Mouse (Mus musculus): Measurements from ENCODE around the gene Clba1. TPM values are rescaled to one million over a fixed set of nuclear protein-coding genes. Genes with fewer than 3 reads are reported as not detected.

Gene Clba1
- under 1 TPM; 0.31 to 0.64 TPM for total RNA-seq (2021)
- long read RNA-seq, experiment 1, partial matches to known transcripts: 0 of 1 reads
- long read RNA-seq, experiment 1, other reads (novel, unspliced or antisense): 0 of 1 reads
- long read RNA-seq, experiment 2, partial matches to known transcripts: 0 of 1 reads
- long read RNA-seq, experiment 2, other reads (novel, unspliced or antisense): 1 of 1 reads

- intact Hi-C loops (cut with DNase I): loop anchor here (2.0 kb wide), 1 partner anchor 20 kb away; the partner anchor contains the start of gene Cdca4
- DNase-seq: peak; percentile 88 to 90
Measured at GRCm38 (mm10) chr12:112808587-112809364, at the start of gene Clba1. Gene Clba1 (plus strand): TSS chr12:112808937.

DNA sequence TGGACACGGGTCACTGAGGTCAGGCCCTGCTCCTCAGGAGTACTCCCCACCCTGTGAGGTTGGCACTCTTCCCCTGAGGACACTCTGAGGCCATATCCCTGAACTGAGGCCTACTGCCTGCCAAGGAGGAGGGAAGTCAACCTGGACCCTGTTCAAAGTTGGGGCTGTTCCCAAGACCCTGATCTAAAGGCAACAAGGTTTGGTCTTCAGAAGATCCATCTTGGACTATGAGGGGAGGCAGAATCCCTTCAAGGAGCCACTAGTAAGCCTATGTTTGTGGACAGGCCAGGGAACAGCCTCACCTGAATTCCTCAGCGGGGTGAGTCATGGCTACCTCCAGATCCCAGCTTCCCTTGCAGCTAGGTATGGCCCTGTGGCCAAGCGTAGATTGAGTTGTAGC is 49.3 kb upstream of the Clba1 start:
- DNase-seq: peak in 1 of 2 experiments; percentile 2
- intact Hi-C loops (cut with DNase I): no loop called here

GRCm38 (mm10) chr12:112760154-112760926 is 48.4 kb upstream of the Clba1 start, which contains the start of gene Pld4:
Gene Pld4 (plus strand): TSS chr12:112760655.
- intact Hi-C loops (cut with DNase I): no loop called here
- peak in 1 of 2 experiments; percentile 4 for DNase-seq

DNA sequence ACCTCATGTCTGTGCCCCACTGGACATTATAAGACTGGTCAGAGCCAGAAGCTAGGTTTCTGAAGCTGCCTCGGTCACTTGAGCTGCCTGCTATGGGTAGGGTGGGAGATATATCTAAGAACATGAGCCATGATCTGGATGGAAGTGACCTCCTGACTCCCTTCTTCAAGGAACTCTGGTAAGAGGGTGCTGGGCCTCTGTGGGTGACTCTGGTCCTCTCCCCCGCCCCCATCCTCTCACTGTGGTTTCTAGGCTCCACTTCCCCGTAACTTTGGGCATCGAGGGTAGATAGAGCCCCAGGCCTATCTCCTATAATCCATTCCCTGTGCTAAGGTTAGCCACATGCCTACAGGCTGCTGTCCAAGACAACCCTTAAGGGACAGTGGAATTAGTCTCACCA is 47.3 kb upstream of the Clba1 start:
- intact Hi-C loops (cut with DNase I): no loop called here
- DNase-seq: no peak

- DNase-seq: no peak
- intact Hi-C loops (cut with DNase I): no loop called here
Measured at GRCm38 (mm10) chr12:112762018-112762417, 46.7 kb upstream of the Clba1 start.

GRCm38 (mm10) chr12:112763176-112763575 is 45.6 kb upstream of the Clba1 start:
- DNase-seq: no peak
- intact Hi-C loops (cut with DNase I): no loop called here

- intact Hi-C loops (cut with DNase I): no loop called here
Measured at GRCm38 (mm10) chr12:112764141-112764540, 44.6 kb upstream of the Clba1 start.

DNA sequence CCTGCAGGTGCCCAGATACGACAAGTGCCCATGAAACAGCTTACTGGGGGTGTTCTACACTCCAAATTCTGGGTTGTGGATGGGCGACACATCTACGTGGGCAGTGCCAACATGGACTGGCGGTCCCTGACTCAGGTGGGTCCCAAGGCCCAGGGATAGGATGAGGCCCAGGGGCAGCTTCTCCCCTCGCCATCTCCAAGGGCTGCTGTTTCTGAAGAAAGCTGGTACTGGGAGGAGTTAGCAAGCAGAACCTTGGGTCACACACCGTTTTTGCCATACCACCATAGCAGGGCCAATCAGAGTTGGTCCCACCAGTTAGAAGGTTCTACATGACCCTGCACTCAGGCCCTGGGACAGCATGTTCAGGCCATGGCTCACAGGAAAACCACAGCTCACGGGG is 43.7 kb upstream of the Clba1 start:
- intact Hi-C loops (cut with DNase I): no loop called here
- no peak for DNase-seq

More at GRCm38 (mm10) chr12:112764141-112764540, 44.6 kb upstream of the Clba1 start:
- no peak for DNase-seq

DNA sequence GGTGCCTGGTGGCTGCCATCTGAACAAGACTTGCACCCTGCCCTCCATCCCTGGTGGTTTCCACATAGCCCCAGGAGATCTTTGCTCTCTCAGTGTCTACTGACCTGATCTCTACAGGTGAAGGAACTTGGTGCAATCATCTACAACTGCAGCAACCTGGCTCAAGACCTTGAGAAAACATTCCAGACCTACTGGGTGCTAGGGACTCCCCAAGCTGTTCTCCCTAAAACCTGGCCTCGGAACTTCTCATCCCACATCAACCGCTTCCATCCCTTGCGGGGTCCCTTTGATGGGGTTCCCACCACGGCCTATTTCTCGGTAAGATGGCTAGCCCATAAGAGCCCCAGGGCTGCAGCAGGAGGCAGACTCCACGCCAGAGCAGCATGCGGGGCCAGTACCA is 42.2 kb upstream of the Clba1 start:
- DNase-seq: no peak
- intact Hi-C loops (cut with DNase I): no loop called here

DNA sequence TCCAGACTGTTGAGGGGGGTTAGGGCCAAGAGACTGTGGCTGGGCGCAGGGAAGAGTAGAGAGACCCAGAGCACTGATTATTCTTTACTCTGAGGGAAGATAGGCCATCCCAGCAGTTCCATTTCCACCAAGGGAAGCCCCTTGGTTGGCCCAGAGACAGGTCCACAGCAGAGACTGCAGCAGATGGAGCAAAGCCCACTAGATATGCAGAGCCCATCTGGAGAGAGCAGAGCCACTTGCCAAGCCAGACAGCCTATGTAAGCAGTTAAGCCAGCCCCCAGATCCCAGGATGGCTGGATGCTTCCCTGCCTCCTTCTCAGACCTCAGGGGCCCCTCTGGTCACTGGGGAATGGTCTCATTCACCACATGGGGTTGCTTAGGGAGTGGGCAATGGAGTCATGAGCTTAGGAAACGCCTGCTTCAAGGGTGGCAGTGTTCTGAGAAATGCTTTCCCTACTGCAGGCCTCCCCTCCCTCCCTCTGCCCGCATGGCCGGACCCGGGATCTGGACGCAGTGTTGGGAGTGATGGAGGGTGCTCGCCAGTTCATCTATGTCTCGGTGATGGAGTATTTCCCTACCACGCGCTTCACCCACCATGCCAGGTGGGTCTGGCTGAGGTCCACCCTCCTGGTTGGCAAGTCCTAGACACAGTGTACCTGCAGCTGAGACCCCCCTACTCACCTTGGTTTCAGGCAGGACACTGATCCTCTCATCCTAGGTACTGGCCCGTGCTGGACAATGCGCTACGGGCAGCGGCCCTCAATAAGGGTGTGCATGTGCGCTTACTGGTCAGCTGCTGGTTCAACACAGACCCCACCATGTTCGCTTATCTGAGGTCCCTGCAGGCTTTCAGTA is 41.5 kb upstream of the Clba1 start:
- DNase-seq: no peak
- intact Hi-C loops (cut with DNase I): no loop called here

- DNase-seq: no peak
Measured at GRCm38 (mm10) chr12:112768166-112768565, 40.6 kb upstream of the Clba1 start.

DNA sequence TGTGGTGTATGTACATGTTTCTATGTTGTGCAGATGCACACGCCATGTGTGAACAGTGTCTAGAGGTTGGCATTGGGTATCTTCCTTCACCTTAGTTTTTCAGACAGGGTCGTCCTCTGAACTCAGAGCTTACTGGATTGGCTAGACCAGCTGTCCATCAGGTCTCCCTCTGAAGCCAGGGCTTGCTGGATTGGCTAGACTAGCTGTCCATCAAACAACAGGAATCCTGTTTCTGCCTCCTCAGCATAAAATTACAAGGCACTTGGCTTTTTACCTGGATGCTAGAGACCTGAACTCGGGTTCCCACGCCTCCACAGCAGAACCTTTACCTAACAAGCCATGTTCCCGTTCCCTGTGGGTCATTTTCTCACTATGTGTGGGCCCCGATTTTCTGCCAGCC is 39.7 kb upstream of the Clba1 start:
- no peak for DNase-seq
- intact Hi-C loops (cut with DNase I): no loop called here

More at GRCm38 (mm10) chr12:112768166-112768565, 40.6 kb upstream of the Clba1 start:
- intact Hi-C loops (cut with DNase I): no loop called here

- no peak for DNase-seq
- intact Hi-C loops (cut with DNase I): no loop called here
Measured at GRCm38 (mm10) chr12:112769751-112770150, 39.0 kb upstream of the Clba1 start.

DNA sequence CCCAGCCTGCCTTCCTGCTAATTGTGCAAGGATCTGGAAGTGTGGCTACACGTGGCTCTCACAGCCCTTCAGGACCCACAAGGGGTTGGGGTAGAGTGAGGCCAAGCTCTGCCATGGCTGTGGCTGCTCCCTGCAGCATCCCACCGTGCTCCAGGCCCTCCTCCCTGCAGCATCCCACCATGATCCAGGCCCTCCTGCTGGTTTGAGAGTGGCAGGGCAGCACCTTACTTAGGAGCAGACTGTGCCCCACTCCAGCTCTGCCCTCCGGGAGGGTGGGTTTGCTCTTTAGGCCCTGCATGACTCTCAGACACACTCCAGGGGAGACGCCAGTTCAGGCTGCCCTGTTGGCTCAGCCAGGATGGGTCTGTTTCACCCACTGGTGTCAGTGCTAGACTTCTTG is 38.3 kb upstream of the Clba1 start:
- intact Hi-C loops (cut with DNase I): no loop called here
- DNase-seq: no peak

DNA sequence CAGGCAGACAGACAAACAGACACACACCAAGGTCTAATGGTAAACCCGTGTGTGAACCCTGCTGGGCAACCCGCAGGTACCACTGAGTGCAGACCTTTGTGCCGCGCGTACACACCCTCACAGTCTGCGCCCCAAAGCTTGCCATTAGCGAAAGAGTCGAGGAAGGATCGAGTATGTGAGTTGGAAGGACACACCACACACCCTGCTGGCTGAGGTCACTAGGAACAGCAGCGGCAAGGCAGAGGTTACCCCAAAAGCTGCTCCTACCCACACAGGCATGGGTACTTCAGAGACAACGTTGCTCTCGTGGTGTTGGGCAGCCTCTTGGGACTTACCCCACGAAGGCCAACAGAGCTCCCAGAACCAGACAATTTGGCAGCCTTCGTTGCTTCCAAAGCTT is 36.4 kb upstream of the Clba1 start:
- no peak for DNase-seq
- intact Hi-C loops (cut with DNase I): no loop called here

DNA sequence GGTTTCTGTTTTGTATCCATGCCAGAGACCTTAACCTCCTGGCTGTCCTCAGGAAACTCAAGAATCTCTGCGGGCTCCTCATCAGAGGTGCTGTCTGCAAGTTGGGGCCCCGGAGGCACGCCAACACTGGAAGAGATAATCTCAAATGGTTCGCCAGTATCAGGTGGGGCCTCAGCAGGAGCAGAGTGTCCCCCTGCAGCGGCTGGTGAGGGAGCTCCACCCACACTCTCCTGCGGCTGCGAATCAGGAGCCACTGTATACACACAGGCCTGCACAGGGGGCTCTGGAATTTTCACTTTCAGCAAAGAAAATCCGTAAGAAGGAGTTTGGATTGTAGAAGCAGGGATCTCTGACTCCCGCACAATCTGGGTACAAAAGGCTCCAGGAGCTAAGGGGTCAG is 35.4 kb upstream of the Clba1 start:
- DNase-seq: no peak
- intact Hi-C loops (cut with DNase I): no loop called here

GRCm38 (mm10) chr12:112774026-112774425 is 34.7 kb upstream of the Clba1 start:
- no peak for DNase-seq
- intact Hi-C loops (cut with DNase I): no loop called here

DNA sequence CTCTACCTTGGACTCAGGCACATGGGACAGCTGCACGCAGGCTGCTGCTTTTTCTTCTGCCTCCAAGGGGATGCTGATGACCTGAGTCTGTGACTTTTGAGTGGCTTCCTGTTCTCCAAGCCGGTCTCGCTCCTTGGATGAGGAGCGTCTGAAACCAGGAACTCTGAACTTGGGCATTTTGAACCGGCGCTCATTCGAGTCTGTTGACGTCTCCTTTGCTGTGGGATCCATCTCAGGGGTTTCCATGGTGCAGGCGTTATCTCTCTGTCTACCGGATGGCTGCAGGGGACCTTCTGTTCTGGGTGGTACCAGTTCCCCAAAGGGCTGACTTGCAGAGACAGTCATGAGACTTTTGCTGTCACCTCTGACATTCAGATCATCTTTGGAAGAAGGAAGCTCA is 34.3 kb upstream of the Clba1 start:
- DNase-seq: no peak
- intact Hi-C loops (cut with DNase I): no loop called here

DNA sequence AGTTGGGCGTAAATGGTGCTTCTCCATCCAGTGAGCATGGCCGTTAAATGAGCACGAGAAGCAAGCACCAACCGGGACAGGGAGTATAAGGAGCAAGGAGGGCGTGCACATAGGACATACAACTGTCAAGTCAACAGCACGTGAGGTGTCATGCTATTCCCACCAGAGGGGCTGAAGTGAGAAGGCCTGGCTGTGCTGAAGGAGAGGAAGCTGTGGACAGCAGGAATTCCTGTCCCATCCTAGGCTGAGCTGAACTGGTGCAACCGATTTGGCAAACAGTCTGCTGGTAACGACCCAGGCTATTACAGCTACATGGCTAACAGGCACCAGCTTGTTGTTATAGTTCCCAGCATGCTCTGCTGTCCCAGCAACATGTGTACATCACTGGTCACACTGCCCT is 17.7 kb upstream of the Clba1 start:
- intact Hi-C loops (cut with DNase I): no loop called here
- no peak for DNase-seq

- intact Hi-C loops (cut with DNase I): no loop called here
- peak; percentile 23 to 45 for DNase-seq
Measured at GRCm38 (mm10) chr12:112793601-112794355, 15.0 kb upstream of the Clba1 start.

All from gastrocnemius, postnatal 36 days (tissue).